Mouse (Mus musculus): ENCODE results near the gene Tcf7l2.

The Tcf7l2 gene

DNA sequence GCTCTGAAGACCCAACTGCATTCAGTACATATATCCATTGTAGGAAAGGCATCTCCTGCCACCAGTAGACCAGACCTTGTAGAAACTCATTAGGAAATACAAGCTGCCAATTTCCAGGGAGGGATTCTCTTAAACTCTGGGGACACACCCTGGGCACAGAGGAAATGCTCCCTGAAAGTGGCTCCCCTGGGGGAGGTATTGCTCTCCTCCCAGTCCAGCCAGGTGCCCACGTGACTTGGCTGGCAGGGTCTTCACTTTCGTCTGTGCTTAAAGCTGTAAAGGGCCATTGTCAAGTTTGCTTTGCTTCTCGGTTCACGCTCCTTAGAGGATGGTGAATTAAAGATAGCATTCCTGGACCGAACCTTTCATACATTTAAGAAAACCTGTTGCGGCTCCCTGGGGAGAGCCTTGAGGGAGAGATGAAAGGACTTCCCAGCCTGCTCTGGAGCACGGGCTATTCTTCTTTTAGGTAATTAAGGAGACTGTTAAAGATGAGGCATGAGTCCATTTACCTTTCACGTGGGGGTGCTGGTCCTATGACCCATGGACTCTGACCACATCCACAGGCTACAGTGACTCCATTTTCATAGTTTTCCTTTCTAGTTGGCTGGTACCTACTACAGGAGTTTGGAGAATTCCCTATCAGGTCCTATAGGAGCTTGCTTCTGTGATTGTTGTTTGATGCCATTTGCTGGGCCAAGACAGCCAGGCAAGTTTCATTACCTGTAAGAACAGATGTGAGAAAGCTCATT, 52.8 kb downstream of the Tcf7l2 start:
- no peak for DNase-seq (ENCODE audit: low spot score)

GRCm38 (mm10) chr19:55794946-55795340, 53.3 kb downstream of the Tcf7l2 start:
- DNase-seq (ENCODE audit: low spot score): no peak

DNA sequence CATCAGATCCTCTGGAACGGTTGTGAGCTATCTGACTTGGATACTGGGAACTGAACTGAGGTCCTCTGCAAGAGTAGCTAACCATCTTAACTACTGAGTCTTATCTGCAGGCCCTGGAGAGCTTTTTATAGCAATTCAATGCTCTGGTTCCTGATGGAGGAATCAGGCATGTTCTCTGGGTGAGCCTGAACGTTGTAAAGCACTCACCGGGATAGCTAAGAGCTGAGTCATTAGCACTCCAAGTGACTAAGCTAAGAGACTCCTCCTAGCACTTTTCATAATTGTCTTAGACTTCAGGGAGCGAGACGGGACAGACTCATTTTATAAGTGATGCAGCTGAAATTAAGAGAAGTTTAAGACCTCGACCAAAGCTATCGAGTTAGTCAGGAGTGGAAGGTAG, 53.7 kb downstream of the Tcf7l2 start:
- no peak for DNase-seq (ENCODE audit: low spot score)

DNA sequence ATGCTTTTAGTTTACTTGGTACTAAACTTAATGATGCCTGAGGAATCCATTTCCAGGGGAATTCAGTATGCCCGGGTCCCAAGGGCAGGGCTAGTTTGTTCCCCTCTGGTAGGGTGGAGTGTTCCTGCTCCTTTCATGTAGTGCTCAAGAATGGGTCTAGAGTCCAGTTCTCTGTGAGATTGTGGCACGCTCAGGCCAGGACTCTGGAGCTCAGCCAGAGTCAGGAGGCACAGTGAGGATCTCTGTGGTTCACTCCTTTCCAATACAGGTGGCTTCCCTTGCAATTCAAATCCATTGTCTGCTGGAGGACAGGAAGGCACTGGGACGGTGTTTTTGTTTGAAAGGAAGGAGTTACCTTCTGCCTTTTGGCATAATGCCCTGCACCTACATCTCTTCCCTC, 56.2 kb downstream of the Tcf7l2 start:
- no peak for DNase-seq (ENCODE audit: low spot score)

DNA sequence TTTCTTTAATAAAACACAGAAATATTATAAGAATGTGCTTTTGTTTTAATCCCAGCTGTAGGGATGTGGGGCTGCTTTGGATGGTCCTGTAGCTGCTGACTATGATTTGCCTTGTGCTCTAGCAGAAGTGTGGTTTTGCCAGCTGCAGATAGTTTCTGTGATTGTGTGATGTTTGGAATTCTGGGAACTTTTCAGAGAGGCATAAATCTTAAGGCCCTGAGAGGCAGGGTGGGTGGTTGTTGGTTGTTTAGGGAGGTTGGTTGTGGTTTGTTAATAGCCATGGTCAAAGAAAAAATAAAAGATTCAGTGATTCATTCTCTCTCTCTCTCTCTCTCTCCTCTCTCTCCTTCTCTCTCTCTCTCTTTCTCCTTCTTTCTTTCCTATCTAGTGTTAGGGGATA, 57.8 kb downstream of the Tcf7l2 start:
- DNase-seq (ENCODE audit: low spot score): no peak

DNA sequence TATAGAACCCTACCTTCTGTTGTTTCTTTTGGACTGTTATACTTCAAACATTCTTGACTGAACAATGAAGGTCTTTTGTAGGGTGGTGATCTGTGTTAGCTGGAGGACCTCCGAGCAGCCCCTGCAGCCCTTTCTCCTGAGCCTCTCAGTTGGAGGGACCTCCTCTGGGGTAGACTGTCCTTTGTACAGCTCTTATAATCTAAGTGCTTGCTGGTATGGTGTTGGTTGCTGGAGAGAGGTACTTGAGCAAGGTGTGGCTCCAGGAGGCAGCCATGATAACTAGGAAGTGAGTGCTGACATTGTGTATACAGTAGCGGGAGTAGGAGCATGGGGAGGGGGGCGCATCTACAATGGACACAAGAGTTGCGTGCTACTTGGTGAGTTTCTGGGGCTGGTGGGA, 58.4 kb downstream of the Tcf7l2 start:
- no peak for DNase-seq (ENCODE audit: low spot score)

GRCm38 (mm10) chr19:55803121-55803520, 61.5 kb downstream of the Tcf7l2 start:
- DNase-seq (ENCODE audit: low spot score): no peak

DNA sequence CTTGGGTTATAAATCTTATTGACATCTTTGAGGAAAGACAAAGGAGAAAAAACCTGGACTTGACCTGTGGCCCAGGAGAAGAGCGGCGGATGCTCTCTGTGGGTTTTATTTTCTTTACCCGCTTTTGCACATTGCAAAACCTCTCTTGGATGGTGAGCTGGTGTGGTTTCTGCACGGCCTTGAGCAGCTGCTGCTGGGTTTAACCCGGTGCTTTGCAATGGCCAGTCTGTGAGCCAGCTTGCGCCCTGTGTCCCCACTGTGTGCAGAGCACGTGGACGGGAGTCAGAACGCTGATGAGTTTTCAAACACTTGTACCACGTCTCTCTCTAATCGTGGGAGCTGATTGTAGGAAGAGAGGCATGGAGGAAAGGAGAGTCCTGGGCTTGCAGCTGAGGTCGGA, 62.2 kb downstream of the Tcf7l2 start:
- no peak for DNase-seq (ENCODE audit: low spot score)

DNA sequence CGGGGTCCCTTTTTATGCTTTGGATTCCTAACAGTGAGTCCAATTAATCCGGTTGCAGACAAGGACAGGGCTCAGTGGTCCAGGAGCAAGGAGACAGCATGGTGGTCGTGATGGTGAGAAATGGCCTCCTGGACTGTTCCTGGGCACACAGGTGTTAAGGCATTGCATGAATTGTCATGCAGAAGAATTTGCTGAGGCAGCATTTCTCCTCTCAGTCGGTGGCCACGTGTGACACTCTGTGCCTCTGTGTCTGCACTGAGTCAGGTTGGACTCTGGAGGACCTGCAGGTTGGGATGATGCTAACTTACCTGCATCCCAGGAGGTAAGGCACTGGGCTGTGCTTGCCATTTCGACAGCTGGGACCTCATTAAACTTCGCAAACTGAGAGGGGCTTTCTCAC, 63.2 kb downstream of the Tcf7l2 start:
- DNase-seq (ENCODE audit: low spot score): no peak

GRCm38 (mm10) chr19:55806434-55807193, 65.0 kb downstream of the Tcf7l2 start:
- no peak for DNase-seq (ENCODE audit: low spot score)

DNA sequence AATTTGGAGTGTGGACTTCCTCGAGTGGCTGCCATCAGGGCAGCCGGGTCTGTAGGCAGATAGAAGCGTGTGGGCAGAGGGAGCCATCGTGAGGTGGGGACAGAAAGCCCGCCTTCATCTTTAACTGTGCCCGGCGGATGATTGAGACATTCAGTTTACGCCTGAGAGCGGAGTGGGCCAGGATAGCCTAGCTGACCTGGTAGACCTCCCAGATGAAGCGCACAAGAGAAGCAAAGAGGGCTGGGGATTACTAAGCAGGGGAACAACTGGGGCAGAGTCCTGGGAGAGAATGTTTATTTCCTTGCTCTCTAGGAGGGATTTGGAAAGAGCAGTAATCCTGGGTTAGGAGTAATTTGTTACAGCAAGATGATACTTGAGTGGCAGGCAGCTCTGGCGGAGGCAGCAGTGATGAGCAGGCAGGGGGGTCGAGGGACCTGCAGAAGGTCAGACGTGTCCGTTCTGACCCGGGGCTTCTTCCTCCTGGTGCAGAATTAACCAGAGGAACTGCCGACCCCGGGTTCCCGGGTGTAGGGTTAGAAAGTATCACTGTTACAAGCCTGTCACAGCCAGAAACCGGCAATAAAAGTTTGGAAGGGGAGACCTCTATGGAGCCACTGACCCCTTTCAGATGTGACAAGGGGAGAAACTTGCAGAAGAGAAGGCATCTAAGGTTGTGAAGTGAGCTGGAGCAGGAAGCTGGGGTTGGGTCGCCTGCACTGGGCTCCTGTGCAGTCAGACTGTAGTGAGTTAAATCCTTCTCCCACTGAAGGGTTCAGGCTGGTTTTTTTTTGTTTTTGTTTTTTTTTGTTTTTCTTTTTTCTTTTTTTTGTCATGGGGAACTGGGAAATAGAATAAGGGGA, 65.8 kb downstream of the Tcf7l2 start:
- no peak for DNase-seq (ENCODE audit: low spot score)

- DNase-seq (ENCODE audit: low spot score): no peak
Observed at GRCm38 (mm10) chr19:55808304-55808703, 66.7 kb downstream of the Tcf7l2 start.

DNA sequence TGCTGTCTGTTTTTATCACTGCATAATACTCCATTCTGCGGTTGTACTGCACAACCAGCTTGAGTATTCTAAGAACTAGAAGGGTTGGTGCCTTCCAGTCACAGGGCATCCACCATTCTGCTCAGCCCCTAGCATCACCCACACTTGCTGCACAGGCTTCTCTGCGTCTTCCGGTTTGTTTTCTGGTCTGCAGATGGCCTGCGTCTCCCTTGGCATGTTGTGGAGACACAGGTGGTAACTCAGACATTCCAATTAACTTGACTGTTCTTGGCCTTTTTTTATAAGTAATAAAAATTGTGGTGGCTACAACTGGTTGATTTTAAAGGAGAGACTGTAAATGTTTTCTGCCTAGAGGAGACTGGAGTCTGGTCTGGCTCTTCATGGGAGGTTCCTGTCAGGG, 67.9 kb downstream of the Tcf7l2 start:
- DNase-seq (ENCODE audit: low spot score): no peak

DNA sequence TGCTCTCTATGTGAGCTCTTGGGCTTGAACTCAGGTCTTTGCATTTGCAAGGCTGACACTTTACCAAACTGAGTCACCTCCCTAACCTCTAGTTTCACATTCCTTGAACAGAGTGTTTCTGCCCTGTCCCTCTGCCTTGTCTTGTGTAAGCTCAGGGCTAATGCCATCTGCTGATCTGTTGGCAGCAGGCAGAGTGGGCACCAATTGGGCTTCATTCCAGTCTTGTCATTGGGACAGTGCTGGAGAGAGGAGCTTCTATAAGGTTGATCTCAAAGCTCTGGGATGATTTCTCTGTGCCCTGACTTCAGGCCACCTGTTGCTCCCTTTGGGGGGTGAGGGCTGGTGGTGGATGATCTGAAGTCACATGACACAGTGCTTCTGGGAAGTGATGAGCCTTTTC, 70.6 kb downstream of the Tcf7l2 start:
- DNase-seq (ENCODE audit: low spot score): no peak

DNA sequence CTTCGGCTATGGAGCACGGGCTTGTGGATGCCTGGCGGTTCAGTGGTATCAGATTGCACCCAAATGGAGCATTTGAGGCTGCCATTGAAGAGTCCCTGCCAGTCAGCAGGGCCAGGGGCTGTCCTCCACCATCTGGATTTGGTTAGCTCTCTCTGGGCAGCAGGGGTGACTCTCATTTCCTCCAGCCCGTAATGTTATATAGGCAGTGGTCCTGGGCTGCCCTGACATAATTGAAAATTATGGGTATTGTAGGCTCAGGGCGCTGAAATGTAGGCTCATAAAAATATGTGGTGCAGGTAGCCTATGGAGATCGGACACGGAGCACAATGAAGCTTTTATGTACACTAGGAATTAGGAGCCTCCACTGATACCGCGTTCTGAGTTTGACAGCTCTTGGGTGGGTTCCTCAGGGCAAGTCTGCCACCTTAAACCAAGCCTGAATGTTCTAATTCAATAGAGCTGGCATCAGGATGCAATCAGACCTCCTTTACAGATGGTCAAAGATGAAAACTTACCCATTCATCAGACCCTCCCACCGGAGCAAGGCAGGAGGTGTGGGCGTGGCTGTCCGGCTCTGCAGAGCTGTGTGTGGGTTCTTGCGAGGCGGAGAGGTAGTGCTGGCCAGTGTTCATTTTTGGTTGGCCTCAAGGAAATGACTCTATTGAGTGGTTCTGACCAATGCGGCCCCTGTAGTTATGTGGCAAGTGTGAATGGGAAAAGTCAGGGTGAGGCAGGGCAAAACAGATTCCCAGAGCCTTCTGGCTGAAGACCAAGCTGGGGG, 73.6 kb downstream of the Tcf7l2 start:
- no peak for DNase-seq (ENCODE audit: low spot score)

DNA sequence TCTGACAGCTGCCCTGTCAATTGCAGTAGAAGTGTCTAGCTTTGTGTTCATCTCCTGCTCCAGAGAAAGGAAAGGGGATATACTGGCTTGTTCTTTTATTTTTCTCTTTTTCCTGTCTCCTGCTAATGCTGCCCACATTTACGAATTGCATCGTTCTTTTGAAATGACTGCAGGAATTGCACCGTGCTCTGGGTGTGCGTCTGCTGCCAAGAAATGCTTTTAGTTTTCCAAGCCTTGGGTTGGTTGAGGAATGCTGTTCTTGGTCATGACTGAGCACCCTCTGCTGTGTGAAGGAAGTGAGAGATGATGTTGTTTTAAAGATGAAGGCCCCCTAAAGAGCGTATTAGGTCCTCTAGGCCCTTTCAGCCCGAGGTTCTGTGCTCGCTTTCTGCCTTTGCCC, 75.4 kb downstream of the Tcf7l2 start:
- no peak for DNase-seq (ENCODE audit: low spot score)

DNA sequence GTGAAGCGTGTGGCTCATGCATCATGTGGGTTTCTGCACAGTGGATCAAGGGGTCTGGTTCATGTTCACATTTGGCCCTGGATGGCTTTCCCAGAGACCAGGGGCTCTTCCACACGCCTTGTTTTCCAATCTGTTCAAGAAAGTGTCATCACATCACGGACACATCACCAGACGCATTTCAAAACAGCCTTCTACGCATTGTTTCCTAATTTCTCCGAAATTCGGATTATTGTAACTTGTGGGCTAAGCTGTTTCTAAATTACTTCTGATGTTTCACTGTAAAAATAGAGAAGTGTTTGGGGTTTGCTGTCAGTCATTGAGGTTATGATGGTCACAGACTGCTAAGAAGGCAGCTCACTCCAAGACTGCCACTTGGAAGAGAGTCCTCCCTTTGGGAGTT, 78.6 kb downstream of the Tcf7l2 start:
- no peak for DNase-seq (ENCODE audit: low spot score)

- no peak for DNase-seq (ENCODE audit: low spot score)
Observed at GRCm38 (mm10) chr19:55825001-55825827, 83.6 kb downstream of the Tcf7l2 start.

DNA sequence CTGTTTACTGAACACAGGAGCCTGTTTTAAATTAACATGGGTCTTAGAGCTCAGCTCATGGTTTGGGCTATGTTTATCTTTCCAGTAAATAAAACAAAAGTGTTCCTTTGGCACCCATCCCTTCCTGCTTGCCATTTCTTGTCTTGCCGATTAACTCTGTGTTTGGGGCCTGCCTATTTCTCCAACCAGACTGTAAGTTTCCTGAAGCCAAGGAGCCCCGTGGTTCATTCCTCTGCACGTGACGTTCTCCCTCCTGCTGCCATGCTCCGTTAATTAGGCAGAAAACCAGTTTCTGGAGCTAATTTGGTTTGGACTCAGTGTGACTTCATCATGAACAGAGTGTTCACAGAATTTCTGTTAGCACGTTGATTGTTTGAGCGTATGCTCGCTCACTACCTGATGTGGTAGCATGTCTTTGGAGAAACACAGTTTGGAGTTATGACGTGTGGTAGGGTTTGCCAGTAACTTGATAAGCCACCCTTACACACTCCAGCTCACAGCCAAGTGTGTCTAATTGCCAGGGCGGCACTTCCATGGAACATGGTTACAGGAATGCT, 84.4 kb downstream of the Tcf7l2 start:
- DNase-seq (ENCODE audit: low spot score): no peak

DNA sequence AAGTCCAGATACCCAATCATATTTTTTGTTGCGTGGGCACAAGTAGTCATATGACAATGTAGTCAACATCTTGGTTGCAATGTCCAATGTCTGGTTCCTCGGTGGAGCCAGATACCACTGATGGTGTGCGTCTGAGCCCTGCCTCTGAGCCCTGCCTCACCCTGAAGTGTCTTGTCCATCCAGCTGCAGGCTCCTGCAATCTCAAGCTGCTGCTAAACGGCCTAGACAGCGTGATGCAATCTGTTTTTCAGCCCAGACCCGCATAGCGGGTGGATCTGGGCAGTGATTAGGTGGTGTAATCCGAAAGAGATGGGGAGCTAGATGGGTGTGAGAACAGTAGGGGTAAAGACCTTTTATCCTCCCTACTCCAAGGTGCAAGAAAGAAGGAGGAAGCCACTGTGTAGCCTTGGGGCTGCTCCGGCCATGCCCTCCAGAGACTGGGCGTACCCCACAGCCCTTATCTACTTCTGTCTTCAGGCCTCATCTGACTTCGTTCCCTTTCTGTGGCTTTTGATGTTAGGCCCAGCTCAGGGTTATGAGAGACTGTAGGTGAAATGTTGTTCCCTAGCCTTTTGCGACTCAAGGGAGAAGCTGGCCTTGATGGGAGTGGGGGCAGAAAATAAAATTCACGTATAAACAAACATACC, 86.1 kb downstream of the Tcf7l2 start:
- DNase-seq (ENCODE audit: low spot score): no peak
